Mouse (Mus musculus) liver, embryonic 15.5 days (tissue): ENCODE data around the gene Klf1. TPM values are rescaled to one million over a fixed set of nuclear protein-coding genes. Genes with fewer than 3 reads are reported as not detected.
A peak's percentile ranks its signal among the peaks of the same experiment; 100 is the strongest.
"Not testable (repeated sequence)": the region's sequence is repeated elsewhere in the genome, so short reads cannot be mapped to it uniquely, and the experiment has no call there.

ENCODE experiments used
- ATAC-seq: fragments of 200-750 bp; cut with Nextera tagmentation; 2 replicates; pipeline ENCODE4 v1.8.0; 2017; ENCODE audit warnings: moderate number of reproducible peaks, mild to moderate bottlenecking, moderate library complexity; ENCODE audit not compliant: insufficient read depth
- H3K27ac ChIP-seq: fragments of 300-500 bp; sonication (generic); replicated peaks from 2 replicates; pipeline ENCODE4 v1.5.1; 2015; ENCODE audit warnings: mild to moderate bottlenecking, inconsistent platforms
- H3K27me3 ChIP-seq: fragments of 300-500 bp; sonication (generic); 2 replicates; pipeline ENCODE4 v1.6.1; 2015; ENCODE audit warnings: mild to moderate bottlenecking, inconsistent platforms
- H3K36me3 ChIP-seq: fragments of 300-500 bp; sonication (generic); replicated peaks from 2 replicates; pipeline ENCODE4 v1.6.1; 2015; ENCODE audit warnings: moderate library complexity, mild to moderate bottlenecking, inconsistent platforms
- H3K4me1 ChIP-seq: fragments of 300-500 bp; sonication (generic); replicated peaks from 2 replicates; pipeline ENCODE4 v1.6.1; 2015; ENCODE audit warnings: inconsistent platforms
- H3K4me2 ChIP-seq: fragments of 300-500 bp; sonication (generic); 2 replicates; pipeline ENCODE4 v1.6.1; 2015; ENCODE audit warnings: moderate library complexity, mild to moderate bottlenecking, inconsistent platforms
- H3K4me3 ChIP-seq: fragments of 300-500 bp; sonication (generic); replicated peaks from 2 replicates; pipeline ENCODE4 v1.5.1; 2015; ENCODE audit warnings: mild to moderate bottlenecking, inconsistent platforms
- H3K9ac ChIP-seq: fragments of 300-500 bp; sonication (generic); 2 replicates; pipeline ENCODE4 v1.6.1; 2015; ENCODE audit warnings: moderate library complexity, mild to moderate bottlenecking, inconsistent platforms
- H3K9me3 ChIP-seq: fragments of 300-500 bp; sonication (generic); replicated peaks from 2 replicates; pipeline ENCODE4 v1.6.1; 2016; ENCODE audit warnings: inconsistent platforms
- WGBS: fragments of 180-500 bp; shearing (Covaris S2); methylation state at CpG from one replicate; pipeline ENCODE4 v1.1.7; 2015; ENCODE audit warnings: mixed read lengths; ENCODE audit not compliant: insufficient replicate concordance; 5-methylcytosine and 5-hydroxymethylcytosine counted together
- polyA plus RNA-seq: library from polyadenylated mRNA; unstranded; fragments of >200 nt; fragmentation: Nextera tagmentation; extraction: Ambion mirVana; gene quantifications from 2 replicates; pipeline ENCODE4 v1.2.1, GENCODE M21; 2015

Klf1 gene
- polyA plus RNA-seq, 1 experiment from 2014 or later, result 443 TPM

DNA sequence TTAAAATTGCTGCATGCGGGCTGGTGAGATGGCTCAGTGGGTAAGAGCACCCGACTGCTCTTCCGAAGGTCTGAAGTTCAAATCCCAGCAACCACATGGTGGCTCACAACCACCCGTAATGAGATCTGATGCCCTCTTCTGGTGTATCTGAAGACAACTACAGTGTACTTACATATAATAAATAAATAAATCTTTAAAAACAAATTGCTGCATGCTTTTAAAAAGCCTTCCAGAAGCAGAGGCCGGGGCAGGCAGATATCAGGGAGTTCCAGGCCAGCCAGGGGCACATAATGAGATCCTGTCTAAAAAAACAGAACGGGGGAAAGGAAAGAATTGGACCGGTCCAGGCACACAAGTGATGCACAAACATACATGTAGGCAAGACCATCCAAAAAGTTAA, 6.3 kb downstream of the Klf1 start:
- H3K4me1 ChIP-seq, result peaks cover 76% of the 10 kb centered on the region
- 11% methylated on average over 7 of the region's 7 CpGs for WGBS

DNA sequence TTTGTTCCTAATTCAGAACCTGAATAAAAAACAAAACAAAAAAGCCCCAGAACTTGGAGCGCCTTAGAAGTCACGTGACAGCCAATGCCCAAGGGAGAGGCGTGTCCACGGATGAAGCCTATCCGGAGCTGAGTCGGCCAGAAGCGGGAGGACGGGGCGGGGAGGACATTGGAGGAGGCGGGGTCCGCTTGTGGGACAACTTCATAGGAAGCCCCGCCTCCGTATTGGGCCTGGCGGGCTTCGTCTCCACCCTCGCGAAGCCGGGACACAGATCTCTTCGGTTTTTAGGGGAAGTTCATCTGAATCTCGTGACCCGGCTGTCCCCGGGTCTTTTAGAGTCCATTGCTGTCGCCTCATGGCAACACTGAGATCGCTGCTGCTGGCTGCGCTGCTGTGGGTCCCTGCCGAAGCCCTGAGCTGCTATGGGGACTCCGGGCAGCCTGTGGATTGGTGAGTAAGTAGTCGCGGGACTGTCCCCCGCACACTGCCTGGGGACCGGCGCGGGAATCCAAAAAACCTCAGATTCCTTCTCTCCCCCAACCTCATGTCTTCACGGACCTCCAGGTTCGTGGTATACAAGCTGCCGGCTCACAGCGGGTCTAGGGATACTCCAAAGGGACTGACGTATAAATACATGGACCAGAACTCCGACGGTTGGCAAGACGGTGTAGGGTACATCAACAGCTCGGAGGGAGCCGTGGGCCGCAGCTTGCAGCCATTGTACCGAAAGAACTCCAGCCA, 6.9 kb downstream of the Klf1 start, which contains the start of gene Dnase2a:
Gene Dnase2a (plus strand): TSS at position 140 of the 741 bp plus-strand sequence.
- WGBS, result under 1% methylated on average over 45 of the region's 45 CpGs
- Histone ChIP-seq H3K4me3 (peak within 1 kb of the TSS; percentile 67), H3K27me3 (peaks cover 26% of the 10 kb centered on the region), H3K4me1 (peaks cover 80% of the 10 kb centered on the region), H3K36me3 (peaks cover 53% of the 10 kb centered on the region), H3K9me3 (no peaks in the 10 kb centered on the region), H3K9ac (peak within 1 kb of the TSS; percentile 81), H3K4me2 (peak within 1 kb of the TSS; percentile 88), H3K27ac (peak within 1 kb of the TSS; percentile 88)
- ATAC-seq, result peak; percentile 90

More for the DNA sequence above, 6.3 kb downstream of the Klf1 start:
- Histone ChIP-seq H3K27me3 (peaks cover 22% of the 10 kb centered on the region), H3K4me3 (peak overlapping the region; percentile 67), H3K4me2 (peak overlapping the region; percentile 88), H3K9ac (0 out of 2 replicates have a peak overlapping the region, but pooled peaks have one; percentile 81), H3K27ac (peak overlapping the region; percentile 88), H3K36me3 (peaks cover 56% of the 10 kb centered on the region)
- peak; percentile 2; the same call in 1 of the 2 replicates for ATAC-seq
- H3K9me3 ChIP-seq, result not testable (repeated sequence)

DNA sequence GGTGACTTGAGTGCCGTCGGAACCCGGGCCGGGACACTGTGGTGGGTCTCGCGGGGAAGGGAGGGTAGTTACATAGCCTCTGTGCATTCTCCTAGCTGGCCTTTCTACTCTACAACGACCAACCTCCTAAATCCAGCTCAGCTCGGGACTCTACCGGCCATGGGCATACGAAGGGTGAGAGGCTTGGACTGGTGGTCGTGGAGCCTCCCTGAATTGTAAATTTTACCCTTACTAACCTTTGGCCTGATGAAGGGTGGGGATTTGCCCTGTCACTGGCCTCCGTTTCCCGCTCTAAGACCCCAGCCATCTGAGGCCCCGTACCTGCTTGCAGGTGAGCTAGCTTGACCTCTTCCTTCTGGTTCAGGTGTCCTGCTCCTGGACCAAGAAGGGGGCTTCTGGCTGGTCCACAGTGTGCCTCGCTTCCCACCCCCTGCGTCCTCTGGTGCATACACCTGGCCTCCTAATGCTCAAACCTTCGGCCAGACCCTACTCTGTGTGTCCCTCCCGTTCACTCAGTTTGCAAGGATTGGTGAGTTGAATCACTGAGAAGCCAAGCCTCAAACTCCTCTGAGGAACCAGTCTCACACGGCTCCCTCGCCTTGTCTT, 7.5 kb downstream of the Klf1 start:
- Histone ChIP-seq H3K36me3 (peaks cover 46% of the 10 kb centered on the region), H3K27ac (peak overlapping the region; percentile 88), H3K9me3 (no peaks in the 10 kb centered on the region), H3K27me3 (peaks cover 30% of the 10 kb centered on the region), H3K4me2 (peak overlapping the region; percentile 88), H3K4me3 (peak overlapping the region; percentile 67), H3K4me1 (peaks cover 80% of the 10 kb centered on the region), H3K9ac (peak overlapping the region; percentile 81)
- WGBS, result 48% methylated on average over 20 of the region's 20 CpGs
- no peak; the same call in 1 of the 2 replicates for ATAC-seq

DNA sequence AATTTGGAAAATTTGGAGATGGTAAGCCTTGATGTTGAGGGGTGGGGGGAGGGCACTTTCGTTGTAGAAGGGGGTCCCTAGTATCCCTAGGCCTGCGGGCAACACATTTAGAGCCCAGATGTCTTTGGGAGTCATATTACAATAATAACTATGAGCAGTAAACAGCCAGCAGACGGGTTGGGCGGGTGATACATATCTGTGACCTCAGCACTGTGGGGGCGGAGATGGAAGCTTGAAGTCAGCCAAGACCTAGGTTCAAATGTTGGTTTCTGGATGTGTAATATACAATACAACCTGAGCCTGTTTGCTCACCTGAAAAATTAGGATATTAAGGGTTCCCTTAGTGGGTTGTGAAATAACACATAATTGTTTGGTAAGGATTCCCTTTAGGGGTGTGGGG, 8.2 kb downstream of the Klf1 start:
- H3K36me3 ChIP-seq, result peaks cover 40% of the 10 kb centered on the region
- 50% methylated on average over 5 of the region's 5 CpGs for WGBS
- H3K4me1 ChIP-seq, result peaks cover 74% of the 10 kb centered on the region
- H3K9me3 ChIP-seq, result no peaks in the 10 kb centered on the region
- H3K9ac ChIP-seq, result peak overlapping the region; percentile 81
- H3K4me3 ChIP-seq, result peak overlapping the region; percentile 67
- H3K27ac ChIP-seq, result peak overlapping the region; percentile 88
- ATAC-seq, result no peak
- H3K4me2 ChIP-seq, result peak overlapping the region; percentile 88
- peaks cover 30% of the 10 kb centered on the region for H3K27me3 ChIP-seq

DNA sequence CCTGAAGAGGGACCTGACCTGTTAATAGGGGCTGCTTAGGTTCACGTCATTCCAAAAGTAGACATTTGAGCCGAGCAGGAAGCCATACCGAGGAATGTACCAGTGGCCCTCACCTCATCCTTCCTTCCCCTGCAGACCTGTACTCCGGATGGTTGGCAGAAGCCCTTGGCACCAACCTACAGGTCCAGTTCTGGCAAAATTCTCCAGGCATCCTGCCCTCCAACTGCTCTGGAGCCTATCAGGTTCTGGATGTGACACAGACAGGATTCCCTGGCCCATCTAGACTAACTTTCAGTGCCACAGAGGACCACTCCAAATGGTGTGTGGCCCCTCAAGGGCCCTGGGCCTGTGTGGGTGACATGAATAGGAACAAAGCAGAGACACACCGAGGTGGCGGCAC, 8.8 kb downstream of the Klf1 start:
- H3K4me3 ChIP-seq, result peak overlapping the region; percentile 67; the same call in 1 of the 2 replicates
- H3K9ac ChIP-seq, result no peak overlapping the region
- peaks cover 68% of the 10 kb centered on the region for H3K4me1 ChIP-seq
- H3K36me3 ChIP-seq, result peaks cover 34% of the 10 kb centered on the region
- no peaks in the 10 kb centered on the region for H3K9me3 ChIP-seq
- H3K27me3 ChIP-seq, result peaks cover 33% of the 10 kb centered on the region
- ATAC-seq, result no peak
- peak overlapping the region; percentile 88 for H3K4me2 ChIP-seq
- 79% methylated on average over 6 of the region's 6 CpGs for WGBS
- no peak overlapping the region for H3K27ac ChIP-seq

DNA sequence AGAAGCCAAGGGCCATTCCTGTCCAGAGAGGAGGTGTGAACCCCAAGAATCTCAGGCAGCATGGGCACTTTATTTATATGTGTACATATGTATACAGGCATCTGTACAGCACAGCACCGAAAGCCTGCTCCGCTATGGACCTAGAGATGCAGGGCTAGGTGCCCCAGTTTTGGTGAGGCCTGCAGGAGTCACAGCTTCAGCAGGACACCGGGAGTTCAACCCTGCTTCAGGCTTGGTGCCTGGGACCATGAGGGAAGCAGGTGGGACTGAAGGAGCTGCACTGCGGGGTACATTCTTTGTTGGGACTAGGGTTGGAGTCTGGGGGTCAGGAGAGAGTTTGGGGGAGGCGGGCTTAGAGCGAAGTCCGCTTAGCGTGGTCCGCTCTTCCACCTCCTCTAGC, 10.1 kb downstream of the Klf1 start:
- H3K9ac ChIP-seq, result no peak overlapping the region
- peak overlapping the region; percentile 96; the same call in 1 of the 2 replicates for H3K4me2 ChIP-seq
- peaks cover 21% of the 10 kb centered on the region for H3K36me3 ChIP-seq
- WGBS, result 88% methylated on average over 9 of the region's 9 CpGs
- H3K9me3 ChIP-seq, result no peaks in the 10 kb centered on the region
- ATAC-seq, result no peak
- H3K27ac ChIP-seq, result no peak overlapping the region
- H3K27me3 ChIP-seq, result peaks cover 45% of the 10 kb centered on the region
- peaks cover 57% of the 10 kb centered on the region for H3K4me1 ChIP-seq
- H3K4me3 ChIP-seq, result no peak overlapping the region

DNA sequence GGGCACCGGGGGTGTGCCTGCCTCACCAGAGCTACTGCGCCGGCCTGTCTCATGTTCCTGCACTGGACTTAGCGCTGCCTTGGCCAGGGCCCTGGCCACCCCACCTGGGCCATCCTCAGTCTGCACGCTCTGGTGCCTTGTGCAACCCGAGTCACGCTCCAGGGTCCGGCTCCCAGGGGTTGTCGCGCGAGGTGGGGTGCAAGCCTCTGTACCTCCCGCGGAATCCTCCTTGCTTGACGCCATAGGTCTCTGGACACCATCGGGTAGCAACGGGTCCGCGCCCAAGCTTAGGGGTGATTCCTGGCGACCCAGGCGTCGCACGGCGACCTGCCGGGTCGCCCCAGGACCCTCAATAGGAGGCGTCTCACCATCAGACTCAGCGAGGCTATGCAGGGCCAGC, 10.7 kb downstream of the Klf1 start:
- Histone ChIP-seq H3K9ac (peak overlapping the region; percentile 57; the same call in 1 of the 2 replicates), H3K27me3 (peaks cover 50% of the 10 kb centered on the region), H3K36me3 (peaks cover 15% of the 10 kb centered on the region), H3K9me3 (no peaks in the 10 kb centered on the region), H3K4me1 (peaks cover 53% of the 10 kb centered on the region), H3K4me2 (peak overlapping the region; percentile 96), H3K27ac (0 out of 2 replicates have a peak overlapping the region, but pooled peaks have one; percentile 66), H3K4me3 (peak overlapping the region; percentile 57)
- no peak for ATAC-seq
- WGBS, result 34% methylated on average over 27 of the region's 27 CpGs

DNA sequence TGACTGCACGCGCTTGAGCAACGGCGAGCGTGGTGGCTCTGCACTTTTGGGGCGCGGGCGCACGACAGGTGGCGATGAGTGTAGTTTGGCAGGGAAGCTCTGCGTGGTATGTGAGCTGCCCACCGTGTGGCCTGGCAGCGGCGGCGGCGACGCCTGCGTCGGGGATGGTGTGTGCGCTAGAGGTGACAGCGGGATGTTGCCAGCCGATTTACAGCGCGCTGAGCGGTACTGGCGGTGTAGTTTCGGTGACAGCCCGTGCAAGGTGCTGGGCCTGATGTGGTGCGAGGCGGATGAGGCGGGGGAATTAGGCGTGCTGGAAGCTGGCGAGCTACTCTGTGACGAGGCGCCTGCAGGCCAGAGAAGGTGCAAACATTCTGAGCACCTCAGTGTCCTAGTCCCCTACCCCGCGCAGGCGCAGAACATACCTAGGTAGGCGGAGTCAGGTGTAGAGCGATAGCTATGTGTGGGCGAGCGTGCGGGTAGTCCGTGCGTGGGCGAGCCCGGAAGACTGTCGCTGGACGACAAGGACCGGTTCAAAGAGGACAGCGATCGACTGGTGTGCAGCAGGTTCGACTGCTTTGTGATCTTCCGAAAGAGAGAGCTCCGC, 11.3 kb downstream of the Klf1 start:
- 2% methylated on average over 55 of the region's 55 CpGs for WGBS
- Histone ChIP-seq H3K4me1 (peaks cover 47% of the 10 kb centered on the region), H3K9me3 (no peaks in the 10 kb centered on the region), H3K9ac (peak overlapping the region; percentile 57), H3K4me3 (peak overlapping the region; percentile 57), H3K4me2 (peak overlapping the region; percentile 96), H3K27me3 (peaks cover 56% of the 10 kb centered on the region), H3K27ac (peak overlapping the region; percentile 66), H3K36me3 (peaks cover 12% of the 10 kb centered on the region)
- peak; percentile 47 for ATAC-seq

DNA sequence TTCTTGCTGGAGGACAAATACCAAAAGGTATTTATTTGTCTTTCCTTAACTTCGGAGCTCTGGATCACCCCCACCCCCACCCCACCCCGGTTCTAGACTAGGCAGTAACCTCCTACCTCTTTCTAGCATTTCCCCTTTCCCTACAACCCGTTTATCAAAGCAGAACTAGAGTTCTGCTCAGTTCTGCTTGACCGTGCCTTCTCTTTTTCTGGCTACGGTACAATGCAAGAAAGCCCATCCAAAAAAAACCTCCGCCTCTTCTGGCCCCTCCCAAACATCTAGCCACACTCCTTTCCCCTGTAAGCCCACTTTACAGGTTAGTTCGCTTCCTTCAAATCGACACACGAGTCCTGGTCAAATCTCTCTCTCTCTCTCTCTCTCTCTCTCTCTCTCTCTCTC, 11.8 kb downstream of the Klf1 start:
- H3K27ac ChIP-seq, result peak overlapping the region; percentile 66
- peak overlapping the region; percentile 57 for H3K9ac ChIP-seq
- 13% methylated on average over 9 of the region's 9 CpGs for WGBS
- no peaks in the 10 kb centered on the region for H3K9me3 ChIP-seq
- H3K4me3 ChIP-seq, result peak overlapping the region; percentile 57
- H3K27me3 ChIP-seq, result peaks cover 61% of the 10 kb centered on the region
- H3K4me1 ChIP-seq, result peaks cover 44% of the 10 kb centered on the region
- peak overlapping the region; percentile 96 for H3K4me2 ChIP-seq
- no peak for ATAC-seq
- H3K36me3 ChIP-seq, result peaks cover 12% of the 10 kb centered on the region

DNA sequence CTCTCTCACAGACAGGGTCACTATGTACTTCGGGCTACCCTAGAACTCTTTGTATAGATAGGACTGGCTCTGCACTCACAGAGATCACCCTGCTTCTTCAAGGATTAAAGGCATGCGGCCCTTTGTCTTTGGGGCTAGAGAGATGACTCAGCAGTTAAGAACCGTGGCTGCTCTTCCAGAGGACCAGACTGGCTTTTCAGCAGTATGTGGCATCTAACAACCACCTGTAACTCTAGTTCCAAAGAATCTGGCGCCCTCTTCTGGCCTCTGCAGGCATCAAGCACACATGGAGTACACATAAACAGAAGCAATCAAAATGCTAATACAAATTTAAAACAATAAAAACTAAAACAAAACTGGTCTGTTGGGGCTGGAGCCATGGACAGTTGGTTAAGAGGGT, 12.2 kb downstream of the Klf1 start:
- Histone ChIP-seq H3K27me3 (peaks cover 65% of the 10 kb centered on the region), H3K4me1 (peaks cover 40% of the 10 kb centered on the region), H3K4me3 (peak overlapping the region; percentile 57; the same call in 1 of the 2 replicates), H3K9me3 (no peaks in the 10 kb centered on the region), H3K36me3 (peaks cover 12% of the 10 kb centered on the region), H3K4me2 (peak overlapping the region; percentile 96), H3K9ac (no peak overlapping the region), H3K27ac (peak overlapping the region; percentile 66; the same call in 1 of the 2 replicates)
- 15% methylated on average over 4 of the region's 4 CpGs for WGBS
- ATAC-seq, result no peak

DNA sequence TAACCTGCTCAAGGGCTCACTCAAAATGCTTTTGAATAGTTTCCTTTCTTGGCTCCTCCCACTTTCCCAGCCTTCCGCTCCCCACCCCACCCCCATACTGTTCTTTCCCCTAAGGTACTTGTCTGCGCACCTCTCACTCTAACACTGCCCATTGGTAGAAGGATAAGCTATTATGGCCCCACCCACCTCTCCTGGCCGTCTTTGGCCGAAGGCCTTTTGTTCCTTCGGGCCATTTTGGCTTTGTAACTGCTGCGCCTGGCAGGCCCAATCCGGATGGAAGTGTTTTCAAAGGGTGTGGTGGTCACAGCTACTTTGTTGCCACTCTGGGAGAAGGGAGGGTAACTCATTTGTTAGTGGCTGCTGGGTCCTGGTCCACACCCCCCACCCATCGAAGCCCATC, 13.5 kb downstream of the Klf1 start:
- peaks cover 26% of the 10 kb centered on the region for H3K4me1 ChIP-seq

More for the DNA sequence above, 13.5 kb downstream of the Klf1 start:
- Histone ChIP-seq H3K9ac (no peak overlapping the region), H3K27ac (no peak overlapping the region), H3K27me3 (peaks cover 73% of the 10 kb centered on the region), H3K4me2 (no peak overlapping the region), H3K9me3 (no peaks in the 10 kb centered on the region), H3K4me3 (no peak overlapping the region), H3K36me3 (peaks cover 12% of the 10 kb centered on the region)
- 78% methylated on average over 8 of the region's 8 CpGs for WGBS
- ATAC-seq, result no peak
